In genomic region chr11:116198132-116198531, GRCm38 (mm10) we compare ENCODE assay signal across 8 mouse cellular contexts. TPM values are rescaled to one million over a fixed set of nuclear protein-coding genes. Genes with fewer than 3 reads are reported as not detected.
A peak's percentile ranks its signal among the peaks of the same experiment; 100 is the strongest.
DNase-seq lines count a peak whose midpoint lies in the region; ATAC-seq and TF ChIP-seq lines count a peak whose summit lies in the region.

No protein-coding gene starts in this region.

- no peak for TF ChIP-seq POLR2A in myocyte (IDR thresholded peaks at IDR 0.05; ENCODE audit: insufficient read length, low read depth)

- H3K36me3 ChIP-seq in embryonic facial prominence, embryonic 10.5 days (replicated peaks): peaks cover 13% of the 10 kb centered on the region
- H3K36me3 ChIP-seq in myocyte (ENCODE audit: control insufficient read depth, insufficient read depth): no peaks in the 10 kb centered on the region

- no peak for TF ChIP-seq CTCF in layer of hippocampus, adult 2 months (conservative IDR thresholded peaks at IDR 0.05)

- peak overlapping the region; percentile 95 for H3K4me2 ChIP-seq in myocyte (ENCODE audit: low read depth)

- H3K4me3 ChIP-seq in layer of hippocampus, adult 2 months: peak overlapping the region; percentile 77
- peak overlapping the region; percentile 91 for H3K4me3 ChIP-seq in embryonic facial prominence, embryonic 10.5 days
- H3K4me3 ChIP-seq in myocyte: peak overlapping the region; percentile 93

- H3ac ChIP-seq in myocyte (ENCODE audit: control insufficient read depth, insufficient read length): peak overlapping the region; percentile 70

- peak overlapping the region; percentile 99 for H3K27ac ChIP-seq in layer of hippocampus, adult 2 months
- peak overlapping the region; percentile 99 for H3K27ac ChIP-seq in embryonic facial prominence, embryonic 10.5 days (replicated peaks)

- DNase-seq in layer of hippocampus, adult 2 months (ENCODE audit: low spot score in 2 of 2): no peak
- DNase-seq in layer of hippocampus, adult 8-10 months (ENCODE audit: low spot score in 2 of 2): no peak
- DNase-seq in embryonic facial prominence, embryonic 10.5 days (ENCODE audit: low spot score): no peak
- no peak for DNase-seq in gastrocnemius, adult 18-20 months (ENCODE audit: low spot score)
- no peak for DNase-seq in embryo, embryonic 9.5 days (ENCODE audit: extremely low spot score)

- peak; percentile 6 for ATAC-seq in inflammation-experienced regulatory T-cells, adult 6 months
- ATAC-seq in monocyte, adult 5-6 weeks (replicated peaks; ENCODE audit: insufficient number of reproducible peaks, low FRiP score, low TSS enrichment, poor library complexity, severe bottlenecking): no peak

- H3K9me3 ChIP-seq in embryonic facial prominence, embryonic 10.5 days: no peaks in the 10 kb centered on the region

- WGBS in embryonic facial prominence, embryonic 10.5 days: 28% methylated on average over 13 of the region's 13 CpGs

- H3K4me1 ChIP-seq in embryonic facial prominence, embryonic 10.5 days: peaks cover 15% of the 10 kb centered on the region

- no peaks in the 10 kb centered on the region for H3K27me3 ChIP-seq in embryonic facial prominence, embryonic 10.5 days (replicated peaks; ENCODE audit: low read depth, poor library complexity, severe bottlenecking)
- no peaks in the 10 kb centered on the region for H3K27me3 ChIP-seq in myocyte (ENCODE audit: control insufficient read depth, insufficient read depth, insufficient read length)

- peaks cover 34% of the 10 kb centered on the region for H3K79me2 ChIP-seq in myocyte (ENCODE audit: control insufficient read depth, insufficient read depth)

TF ChIP-seq in myocyte, 11 proteins besides CTCF, POLR2A, EP300 and RAD21:
- TF ChIP-seq USF1 (IDR thresholded peaks at IDR 0.05; ENCODE audit: low read depth) (no peak), E2F4 (IDR thresholded peaks at IDR 0.05; ENCODE audit: insufficient read depth) (no peak), SRF (IDR thresholded peaks at IDR 0.05; ENCODE audit: control insufficient read depth, insufficient read length, low read depth) (no peak), REST (IDR thresholded peaks at IDR 0.05; ENCODE audit: insufficient read depth, insufficient read length) (no peak), POLR2AphosphoS2 (IDR thresholded peaks at IDR 0.05; ENCODE audit: insufficient read length, low read depth) (no peak)

RNA-seq across cellular contexts. Expression of gene Ten1, which starts 0.5 kb away (rescaled TPM):
- 10 to 100 TPM; 39.6 to 40.1 TPM for total RNA-seq in layer of hippocampus, adult 2 months (2021)
- 10 to 100 TPM; 29.4 to 43.7 (median 38.7) TPM for total RNA-seq in layer of hippocampus, adult 8-10 months (2022)
- polyA plus RNA-seq in embryonic facial prominence, embryonic 10.5 days (2016; fragmentation: Nextera tagmentation; extraction: Ambion mirVana): 62.7 and 65.6 TPM in 2 replicates
- 10 to 100 TPM; 49.0 to 66.5 (median 54.4) TPM for polyA plus RNA-seq in inflammation-experienced regulatory T-cells, adult 6 months (2017; shearing (Covaris generic))
- 61.4 TPM for polyA plus RNA-seq in myocyte (2012; fragmentation: generic; extraction: Trizol)
- 27.4 to 31.3 TPM (median 30.8 TPM) in 3 replicates for total RNA-seq in monocyte, adult 5-6 weeks (2017)
- 10 to 100 TPM; 16.9 to 20.4 TPM for total RNA-seq in gastrocnemius, adult 18-20 months (2021)

RNA-seq across cellular contexts. Expression of gene Acox1, which starts 0.7 kb away (rescaled TPM):
- total RNA-seq in layer of hippocampus, adult 2 months (2021): 100 to 1,000 TPM; 124 to 126 TPM
- total RNA-seq in layer of hippocampus, adult 8-10 months (2022): 100 to 1,000 TPM; 124 to 134 (median 130) TPM
- polyA plus RNA-seq in embryonic facial prominence, embryonic 10.5 days (2016; fragmentation: Nextera tagmentation; extraction: Ambion mirVana): 17.7 and 18.8 TPM in 2 replicates
- 10 to 100 TPM; 10.3 to 14.2 (median 13.6) TPM for polyA plus RNA-seq in inflammation-experienced regulatory T-cells, adult 6 months (2017; shearing (Covaris generic))
- 36.4 TPM for polyA plus RNA-seq in myocyte (2012; fragmentation: generic; extraction: Trizol)
- total RNA-seq in monocyte, adult 5-6 weeks (2017): 26.1 to 35.6 TPM (median 28.5 TPM) in 3 replicates
- 100 to 1,000 TPM in 1 of 2 experiments, 10 to 100 TPM in 1; 99.6 to 109 TPM for total RNA-seq in gastrocnemius, adult 18-20 months (2021)

RNA-seq across cellular contexts. Expression of gene Fbf1, which starts 30.2 kb away (rescaled TPM):
- total RNA-seq in layer of hippocampus, adult 2 months (2021): 10 to 100 TPM; 91.6 to 96.4 TPM
- total RNA-seq in layer of hippocampus, adult 8-10 months (2022): 100 to 1,000 TPM in 1 of 4 experiments, 10 to 100 TPM in 3; 73.7 to 111 (median 92.3) TPM
- 61.0 and 61.8 TPM in 2 replicates for polyA plus RNA-seq in embryonic facial prominence, embryonic 10.5 days (2016; fragmentation: Nextera tagmentation; extraction: Ambion mirVana)
- polyA plus RNA-seq in inflammation-experienced regulatory T-cells, adult 6 months (2017; shearing (Covaris generic)): 1 to 10 TPM; 3.2 to 3.5 (median 3.3) TPM
- polyA plus RNA-seq in myocyte (2012; fragmentation: generic; extraction: Trizol): 41.7 TPM
- total RNA-seq in monocyte, adult 5-6 weeks (2017): 12.9 to 31.1 TPM (median 16.4 TPM) in 3 replicates
- total RNA-seq in gastrocnemius, adult 18-20 months (2021): 10 to 100 TPM in 1 of 2 experiments, 1 to 10 TPM in 1; 8.9 to 11.0 TPM

RNA-seq across cellular contexts. Expression of gene Evpl, which starts 39.7 kb away (rescaled TPM):
- total RNA-seq in layer of hippocampus, adult 2 months (2021): under 1 TPM; 0.67 to 0.93 TPM
- total RNA-seq in layer of hippocampus, adult 8-10 months (2022): 1 to 10 TPM in 2 of 4 experiments, under 1 TPM in 2; 0.85 to 1.4 (median 1.1) TPM
- 1.0 and 1.3 TPM in 2 replicates for polyA plus RNA-seq in embryonic facial prominence, embryonic 10.5 days (2016; fragmentation: Nextera tagmentation; extraction: Ambion mirVana)
- polyA plus RNA-seq in inflammation-experienced regulatory T-cells, adult 6 months (2017; shearing (Covaris generic)): not detected
- 0.14 TPM for polyA plus RNA-seq in myocyte (2012; fragmentation: generic; extraction: Trizol)
- total RNA-seq in monocyte, adult 5-6 weeks (2017): 0.21 TPM in 1 of 3 replicates, not detected in the others
- under 1 TPM; 0.02 to 0.07 TPM for total RNA-seq in gastrocnemius, adult 18-20 months (2021)

RNA-seq across cellular contexts. Expression of gene Mrpl38, which starts 59.5 kb away (rescaled TPM):
- total RNA-seq in layer of hippocampus, adult 2 months (2021): 10 to 100 TPM; 64.6 to 66.8 TPM
- total RNA-seq in layer of hippocampus, adult 8-10 months (2022): 10 to 100 TPM; 56.1 to 66.6 (median 62.8) TPM
- polyA plus RNA-seq in embryonic facial prominence, embryonic 10.5 days (2016; fragmentation: Nextera tagmentation; extraction: Ambion mirVana): 108 and 117 TPM in 2 replicates
- polyA plus RNA-seq in inflammation-experienced regulatory T-cells, adult 6 months (2017; shearing (Covaris generic)): 10 to 100 TPM; 14.3 to 30.6 (median 28.0) TPM
- 141 TPM for polyA plus RNA-seq in myocyte (2012; fragmentation: generic; extraction: Trizol)
- total RNA-seq in monocyte, adult 5-6 weeks (2017): 10.7 to 28.4 TPM (median 15.3 TPM) in 3 replicates
- total RNA-seq in gastrocnemius, adult 18-20 months (2021): 10 to 100 TPM; 48.4 to 52.9 TPM
